Mouse (Mus musculus) frontal cortex, adult 2 months (tissue): ENCODE data around the gene C3. TPM values are rescaled to one million over a fixed set of nuclear protein-coding genes. Genes with fewer than 3 reads are reported as not detected.

Source experiments
- DNase-seq, 2 experiments: peaks; one replicate each; pipeline ENCODE4 v3.0.0; 2022; ENCODE audit warnings: low spot score in 1 of 2; ENCODE audit errors: extremely low spot score in 1 of 2
- polyA plus RNA-seq: library from polyadenylated mRNA; depleted of rRNA; stranded (reverse); fragments of >200 nt; gene quantifications from 2 replicates; pipeline ENCODE4 v1.2.3, GENCODE M21; 2012; rRNA removed

The C3 gene
- polyA plus RNA-seq, 1 experiment, result 0.18 TPM

GRCm38 (mm10) chr17:57172378-57172777, 55.6 kb downstream of the C3 start:
- DNase-seq, result no peak

GRCm38 (mm10) chr17:57170616-57171260, 57.2 kb downstream of the C3 start:
- DNase-seq, result no peak

- peak; percentile 61 to 95 for DNase-seq
These were observed 60.8 kb downstream of the C3 start for GRCm38 (mm10) chr17:57166800-57167791.

Other genes starting within 250 kb of the C3 start
- not detected in 2 replicates for gene Acer1, start 246.0 kb downstream of the C3 start, polyA plus RNA-seq
- 146 and 147 TPM in 2 replicates for gene Clpp, start 237.8 kb downstream of the C3 start, polyA plus RNA-seq
- 32.4 and 36.0 TPM in 2 replicates for gene Alkbh7, start 230.8 kb downstream of the C3 start, polyA plus RNA-seq
- 0.44 TPM in 1 of 2 replicates, not detected in the other for gene Pspn, start 228.1 kb downstream of the C3 start, polyA plus RNA-seq
- 74.7 and 86.4 TPM in 2 replicates for gene Gtf2f1, start 216.8 kb downstream of the C3 start, polyA plus RNA-seq
- 0.08 TPM in 1 of 2 replicates, not detected in the other for gene Gm17949, start 216.7 kb downstream of the C3 start, polyA plus RNA-seq
- gene Khsrp, start 196.6 kb downstream of the C3 start, polyA plus RNA-seq, result 62.6 and 64.9 TPM in 2 replicates
- gene Slc25a41, start 186.5 kb downstream of the C3 start, polyA plus RNA-seq, result 0.57 and 0.66 TPM in 2 replicates
- 1.0 and 1.7 TPM in 2 replicates for gene Crb3, start 169.0 kb downstream of the C3 start, polyA plus RNA-seq
- 290 and 350 TPM in 2 replicates for gene Slc25a23, start 168.3 kb downstream of the C3 start, polyA plus RNA-seq
- gene Dennd1c, start 149.6 kb downstream of the C3 start, polyA plus RNA-seq, result 2.3 and 2.4 TPM in 2 replicates
- gene Tubb4a, start 140.4 kb downstream of the C3 start, polyA plus RNA-seq, result 514 and 612 TPM in 2 replicates
- gene Tnfsf9, start 122.8 kb downstream of the C3 start, polyA plus RNA-seq, result 1.4 and 1.6 TPM in 2 replicates
- gene Cd70, start 78.4 kb downstream of the C3 start, polyA plus RNA-seq, result 0.40 and 0.66 TPM in 2 replicates
- not detected in 2 replicates for gene Tnfsf14, start 34.0 kb downstream of the C3 start, polyA plus RNA-seq
- 25.0 and 26.1 TPM in 2 replicates for gene Gpr108, start 20.3 kb upstream of the C3 start, polyA plus RNA-seq
- 7.9 and 10.0 TPM in 2 replicates for gene Trip10, start 21.3 kb upstream of the C3 start, polyA plus RNA-seq
- gene Vav1, start 51.0 kb upstream of the C3 start, polyA plus RNA-seq, result 3.1 and 4.4 TPM in 2 replicates
- gene Adgre1, start 130.6 kb upstream of the C3 start, polyA plus RNA-seq, result 2.6 and 5.2 TPM in 2 replicates